Mouse (Mus musculus) thymus, adult 2 months (tissue): ENCODE measurements around the gene Iqcf4.

Source experiments
- CTCF ChIP-seq: fragments of 200-500 bp; IDR thresholded peaks from 2 replicates; pipeline ENCODE4 v1.5.1; 2012; ENCODE audit warnings: mild to moderate bottlenecking, control low read depth, low read length, moderate library complexity, borderline replicate concordance; ENCODE audit not compliant: control insufficient read depth, poor library complexity, insufficient read depth; ENCODE audit errors: extremely low read depth
- POLR2A ChIP-seq: fragments of 200-500 bp; IDR thresholded peaks from 2 replicates; pipeline ENCODE4 v1.6.1; 2012; ENCODE audit warnings: mild to moderate bottlenecking, low read length, control low read depth, moderate library complexity; ENCODE audit not compliant: control insufficient read depth, poor library complexity, insufficient read depth; ENCODE audit errors: extremely low read depth

GRCm38 (mm10) chr9:106534975-106535374, 35.8 kb downstream of the Iqcf4 start:
- TF ChIP-seq CTCF, result no peak
- no peak for TF ChIP-seq POLR2A
